Mouse (Mus musculus) testis, adult 2 months (tissue): ENCODE results near the gene Rab8a.

Experiments
- CTCF ChIP-seq: fragments of 200-500 bp; IDR thresholded peaks from 2 replicates; pipeline ENCODE4 v1.5.1; 2012; ENCODE audit warnings: low read depth, mild to moderate bottlenecking, inconsistent platforms, low read length, moderate library complexity; ENCODE audit not compliant: control insufficient read depth, insufficient read depth, insufficient replicate concordance
- POLR2A ChIP-seq: fragments of 200-500 bp; IDR thresholded peaks from 2 replicates; pipeline ENCODE4 v1.6.1; 2012; ENCODE audit warnings: low read depth, mild to moderate bottlenecking, inconsistent platforms, low read length, moderate library complexity; ENCODE audit not compliant: control insufficient read depth

- TF ChIP-seq POLR2A (peak; percentile 57), CTCF (no peak)
These were observed 26.1 kb upstream of the Rab8a start, which contains the start of gene Tpm4 for GRCm38 (mm10) chr8:72134756-72135445.
